Mouse (Mus musculus) heart, adult 9 months (tissue): Measurements from ENCODE around the gene Ints5.

Source experiments
- DNase-seq, 2 experiments: peaks; one replicate each; pipeline ENCODE4 v3.0.0; 2022; ENCODE audit warnings: low spot score in 2 of 2

The Ints5 gene

GRCm38 (mm10) chr19:8928689-8929223, 36.0 kb downstream of the Ints5 start:
- no peak for DNase-seq

GRCm38 (mm10) chr19:8929224-8930088, 36.7 kb downstream of the Ints5 start, which contains the start of the genes Rom1 and Eml3:
Rom1 (minus strand) TSS chr19:8929356.
Eml3 (plus strand) TSS chr19:8929552.
- peak; percentile 94 to 95 for DNase-seq

GRCm38 (mm10) chr19:8930117-8930516, 37.3 kb downstream of the Ints5 start:
- no peak for DNase-seq

- DNase-seq, result no peak
Measured at GRCm38 (mm10) chr19:8930771-8931170, 38.0 kb downstream of the Ints5 start.

GRCm38 (mm10) chr19:8936736-8937135, 43.9 kb downstream of the Ints5 start:
- DNase-seq, result no peak

GRCm38 (mm10) chr19:8940526-8941133, 47.8 kb downstream of the Ints5 start:
- DNase-seq, result no peak

- no peak for DNase-seq
Measured at GRCm38 (mm10) chr19:8941136-8941514, 48.3 kb downstream of the Ints5 start.

- peak; percentile 90 to 93 for DNase-seq
Measured at GRCm38 (mm10) chr19:8941515-8942217, 48.9 kb downstream of the Ints5 start, which contains the start of gene Mta2. Mta2 (plus strand) TSS chr19:8941875.

- peak; percentile 38 to 57 for DNase-seq
Measured at GRCm38 (mm10) chr19:8942276-8942964, 49.6 kb downstream of the Ints5 start.

- no peak for DNase-seq
Measured at GRCm38 (mm10) chr19:8943047-8943446, 50.2 kb downstream of the Ints5 start.

GRCm38 (mm10) chr19:8944062-8944461, 51.3 kb downstream of the Ints5 start:
- no peak for DNase-seq

- peak; percentile 56 to 73 for DNase-seq
Measured at GRCm38 (mm10) chr19:8944750-8945149, 51.9 kb downstream of the Ints5 start.

- DNase-seq, result no peak
Measured at GRCm38 (mm10) chr19:8945251-8945650, 52.4 kb downstream of the Ints5 start.

GRCm38 (mm10) chr19:8946929-8947328, 54.1 kb downstream of the Ints5 start:
- DNase-seq, result no peak
